In the genomic region with DNA sequence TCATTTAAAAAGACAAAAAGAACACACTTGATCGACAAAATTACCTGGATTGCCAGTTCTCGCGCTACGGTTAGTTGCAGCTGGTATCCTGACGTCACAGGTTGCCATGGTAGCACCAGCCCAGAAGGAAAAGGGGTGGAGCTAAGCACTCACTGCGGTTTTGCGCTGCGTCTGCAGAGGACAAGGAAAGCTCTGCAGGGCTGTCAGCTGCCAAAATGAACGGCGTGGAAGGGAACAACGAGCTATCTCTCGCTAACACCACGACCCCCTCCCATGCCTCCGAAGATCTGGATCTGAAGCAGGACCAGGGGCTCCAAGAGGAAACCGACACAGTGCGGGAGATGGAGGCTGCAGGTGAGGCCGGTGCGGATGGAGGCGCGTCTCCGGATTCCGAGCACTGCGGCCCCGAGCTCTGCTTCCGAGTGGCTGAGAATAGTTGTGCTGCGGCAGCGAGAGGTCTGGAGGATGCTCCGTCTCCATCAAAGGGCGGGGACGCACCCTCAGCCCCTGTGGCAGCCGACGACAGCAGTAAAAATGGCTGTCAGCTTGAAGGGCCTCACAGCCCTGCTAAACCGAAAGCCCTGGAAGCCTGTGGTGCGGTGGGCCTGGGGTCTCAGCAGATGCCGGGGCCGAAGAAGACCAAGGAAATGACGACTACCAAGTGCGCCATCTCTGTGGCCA, we compare ENCODE assay signal across 8 mouse cellular contexts. TPM values are rescaled to one million over a fixed set of nuclear protein-coding genes. Genes with fewer than 3 reads are reported as not detected.
DNase-seq lines count a peak whose midpoint lies in the region; ATAC-seq lines count a peak whose summit lies in the region.

A gene (plus strand): TSS at position 144 of the 681 bp plus-strand sequence.

- H3K27me3 ChIP-seq in embryonic facial prominence, embryonic 12.5 days, result no peaks in the 10 kb centered on the region
- no peaks in the 10 kb centered on the region for H3K27me3 ChIP-seq in midbrain, embryonic 11.5 days (ENCODE audit: control insufficient read depth, insufficient read depth, low read length)

- no peaks in the 10 kb centered on the region for H3K9me3 ChIP-seq in embryonic facial prominence, embryonic 12.5 days
- H3K9me3 ChIP-seq in midbrain, embryonic 11.5 days (ENCODE audit: control insufficient read depth, low read length), result no peaks in the 10 kb centered on the region

- H3K9ac ChIP-seq in embryonic facial prominence, embryonic 12.5 days, result peak within 1 kb of the TSS; percentile 69
- peak within 1 kb of the TSS; percentile 85 for H3K9ac ChIP-seq in midbrain, embryonic 11.5 days (ENCODE audit: low read length)

- peak; percentile 92 for ATAC-seq in embryonic facial prominence, embryonic 12.5 days (ENCODE audit: insufficient number of reproducible peaks, insufficient read depth, low FRiP score, low TSS enrichment)
- ATAC-seq in midbrain, embryonic 11.5 days (ENCODE audit: low FRiP score), result peak; percentile 98

- peaks cover 28% of the 10 kb centered on the region for H3K4me1 ChIP-seq in embryonic facial prominence, embryonic 12.5 days
- peaks cover 21% of the 10 kb centered on the region for H3K4me1 ChIP-seq in midbrain, embryonic 11.5 days (ENCODE audit: control insufficient read depth, insufficient read depth, low read length)

- intact Hi-C loops in left cerebral cortex, postnatal 4 days (cut with DNase I), result no loop called here

- peak within 1 kb of the TSS; percentile 86 for H3K4me2 ChIP-seq in embryonic facial prominence, embryonic 12.5 days (replicated peaks)
- peak within 1 kb of the TSS; percentile 57 for H3K4me2 ChIP-seq in midbrain, embryonic 11.5 days

- under 1% methylated on average over 38 of the region's 38 CpGs for WGBS in embryonic facial prominence, embryonic 12.5 days
- WGBS in midbrain, embryonic 11.5 days, result under 1% methylated on average over 38 of the region's 38 CpGs

- peak; percentile 92 to 94 for DNase-seq in adrenal gland, postnatal 36 days
- peak; percentile 99 for DNase-seq in heart, adult 11 months
- peak; percentile 92 for DNase-seq in kidney, adult 11 months
- DNase-seq in left cerebral cortex, postnatal 4 days, result peak; percentile 94
- peak; percentile 98 for DNase-seq in midbrain, embryonic 11.5 days (ENCODE audit: low spot score, missing footprints)
- peak; percentile 93 for DNase-seq in right cerebral cortex, postnatal 4 days
- peak; percentile 88 for DNase-seq in yolk sac, embryonic 10.5 days (ENCODE audit: low spot score)

- H3K36me3 ChIP-seq in embryonic facial prominence, embryonic 12.5 days, result no peaks in the 10 kb centered on the region
- no peaks in the 10 kb centered on the region for H3K36me3 ChIP-seq in midbrain, embryonic 11.5 days (ENCODE audit: control insufficient read depth, insufficient read depth, low read length)

- peak within 1 kb of the TSS; percentile 76 for H3K4me3 ChIP-seq in embryonic facial prominence, embryonic 12.5 days
- H3K4me3 ChIP-seq in midbrain, embryonic 11.5 days (ENCODE audit: low read depth, low read length), result peak within 1 kb of the TSS; percentile 72

- peak within 1 kb of the TSS; percentile 85 for H3K27ac ChIP-seq in embryonic facial prominence, embryonic 12.5 days
- peak within 1 kb of the TSS; percentile 90 for H3K27ac ChIP-seq in midbrain, embryonic 11.5 days (ENCODE audit: low read depth, low read length)

RNA-seq across cellular contexts. Expression of the gene that starts here (rescaled TPM):
- total RNA-seq in adrenal gland, postnatal 36 days (2021), result 10 to 100 TPM; 10.3 to 14.2 TPM
- polyA plus RNA-seq in embryonic facial prominence, embryonic 12.5 days (2016; fragmentation: Nextera tagmentation; extraction: Ambion mirVana), result 37.8 and 40.2 TPM in 2 replicates
- total RNA-seq in left cerebral cortex, postnatal 4 days (2021), result 100 to 1,000 TPM; 232 to 256 TPM
- 26.9 and 32.7 TPM in 2 replicates for polyA plus RNA-seq in midbrain, embryonic 11.5 days (2014; fragmentation: Nextera tagmentation; extraction: Ambion mirVana)

Comparison
In these comparisons a context has a peak if more than half of its experiments do, and no peak if none do; other contexts are left out.
1. Peak in every context shown above with its lines: DNase-seq, ATAC-seq, H3K4me3 ChIP-seq and H3K27ac ChIP-seq.
2. RNA of the gene that starts here (total RNA-seq): 232 to 256 TPM in left cerebral cortex, postnatal 4 days; 10.3 to 14.2 TPM in adrenal gland, postnatal 36 days; every median in the first group is over 10 times any median in the second.